Mouse (Mus musculus): ENCODE measurements around the gene Krba1.

DNA sequence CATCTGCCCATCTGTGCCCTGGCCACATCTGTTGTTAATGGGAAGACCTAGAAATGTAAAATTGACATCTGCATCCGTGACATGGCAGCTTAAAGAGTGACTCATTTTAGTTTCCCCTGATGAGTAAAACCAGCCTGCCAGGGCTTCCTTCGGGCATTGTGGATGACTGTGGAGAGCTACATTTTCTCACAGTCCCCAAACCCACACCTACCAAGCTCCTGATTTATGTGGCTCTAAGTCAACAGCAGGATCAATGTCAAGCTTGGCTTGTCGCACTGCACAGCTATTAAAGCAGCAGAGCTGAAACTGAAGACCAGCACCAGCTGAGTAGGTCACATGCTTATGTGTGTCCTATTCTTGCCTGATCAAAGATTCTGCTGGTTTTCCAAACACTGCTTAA is 15.2 kb downstream of the Krba1 start:
- TF ChIP-seq CTCF (IDR thresholded peaks at IDR 0.05; ENCODE audit: low read depth) (no peak), EP300 (IDR thresholded peaks at IDR 0.05; ENCODE audit: low read depth) (no peak)
